ENCODE assay signal across 8 mouse cellular contexts in the genomic region with DNA sequence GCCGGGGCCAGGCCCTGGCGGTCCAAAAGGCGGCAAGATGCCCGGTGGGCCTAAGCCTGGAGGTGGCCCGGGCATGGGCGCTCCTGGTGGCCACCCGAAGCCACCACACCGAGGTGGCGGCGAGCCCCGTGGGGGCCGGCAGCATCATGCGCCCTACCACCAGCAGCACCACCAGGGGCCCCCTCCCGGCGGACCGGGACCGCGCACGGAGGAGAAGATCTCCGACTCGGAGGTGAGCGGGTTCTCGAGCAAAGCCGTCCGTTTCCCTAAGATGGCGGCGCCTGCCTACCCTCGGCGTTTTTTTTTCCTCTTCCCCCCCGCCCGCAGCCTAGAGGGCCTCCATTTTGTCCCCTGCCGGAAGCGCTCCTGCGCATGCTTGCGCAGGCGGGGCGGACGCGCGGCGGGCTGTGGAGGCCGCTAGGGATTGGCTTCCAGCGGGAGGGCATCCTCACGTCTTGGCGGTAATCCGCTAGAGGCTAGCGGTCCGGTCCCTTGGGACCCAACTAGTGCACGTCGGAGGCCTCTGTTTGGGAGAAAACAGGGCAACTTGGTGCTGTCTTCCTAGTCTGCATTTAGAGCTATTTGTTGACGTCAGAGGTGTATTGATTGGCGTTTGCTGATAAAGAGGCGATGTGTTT. TPM values are rescaled to one million over a fixed set of nuclear protein-coding genes. Genes with fewer than 3 reads are reported as not detected.
A peak's percentile ranks its signal among the peaks of the same experiment; 100 is the strongest.
DNase-seq lines count a peak whose midpoint lies in the region; ATAC-seq lines count a peak whose summit lies in the region.

No protein-coding gene starts in this region.

- peak overlapping the region; percentile 75 for H3K4me2 ChIP-seq in intestine, embryonic 14.5 days (ENCODE audit: low read length)

- whole genome bisulfite sequencing in intestine, embryonic 14.5 days: under 1% methylated on average over 47 of the region's 53 CpGs

- peak; percentile 90 for DNase-seq in adipocyte (ENCODE audit: low spot score)
- DNase-seq in embryo, embryonic 10 days (ENCODE audit: low spot score): peak; percentile 86
- peak; percentile 90 for DNase-seq in gastrocnemius, postnatal 14 days
- peak; percentile 96 for DNase-seq in intestine, embryonic 14.5 days (ENCODE audit: low spot score)
- peak; percentile 86 to 88 for DNase-seq in left cerebral cortex, postnatal 14 days (ENCODE audit: low spot score in 2 of 2)
- peak; percentile 95 for DNase-seq in mesoderm, embryonic 11.5 days (ENCODE audit: low read depth, low spot score)
- DNase-seq in right cerebral cortex, postnatal 36 days (ENCODE audit: low spot score in 2 of 2): peak; percentile 67 to 72
- DNase-seq in yolk sac, embryonic 10.5 days (ENCODE audit: low spot score): peak; percentile 89

- peaks cover 48% of the 10 kb centered on the region for H3K36me3 ChIP-seq in intestine, embryonic 14.5 days (ENCODE audit: control insufficient read depth, insufficient read depth, low read length)

- ATAC-seq in intestine, embryonic 14.5 days (replicated peaks; ENCODE audit: low FRiP score, low TSS enrichment, low read depth): peak; percentile 59

- H3K9me3 ChIP-seq in intestine, embryonic 14.5 days (ENCODE audit: control insufficient read depth, low read length): no peaks in the 10 kb centered on the region

- H3K4me1 ChIP-seq in intestine, embryonic 14.5 days (replicated peaks; ENCODE audit: control insufficient read depth, insufficient read depth, low read length): peaks cover 17% of the 10 kb centered on the region

- intact Hi-C loops in gastrocnemius, postnatal 14 days (cut with DNase I; ENCODE audit: low total_unique reads): no loop called here
- intact Hi-C loops in left cerebral cortex, postnatal 14 days (cut with DNase I): no loop called here

- H3K4me3 ChIP-seq in intestine, embryonic 14.5 days (ENCODE audit: low read depth, low read length): peak overlapping the region; percentile 98

- peak overlapping the region; percentile 99 for H3K9ac ChIP-seq in intestine, embryonic 14.5 days (ENCODE audit: low read length)

- peak overlapping the region; percentile 99 for H3K27ac ChIP-seq in intestine, embryonic 14.5 days (ENCODE audit: low read depth)

- no peaks in the 10 kb centered on the region for H3K27me3 ChIP-seq in intestine, embryonic 14.5 days (replicated peaks; ENCODE audit: control insufficient read depth, insufficient read depth, low read length)

RNA-seq across cellular contexts. Expression of a gene that starts 1.0 kb away (rescaled TPM):
- 10 to 100 TPM; 66.4 to 70.0 TPM for total RNA-seq in gastrocnemius, postnatal 14 days (2021)
- polyA plus RNA-seq in intestine, embryonic 14.5 days (2014; fragmentation: Nextera tagmentation; extraction: Ambion mirVana): 98.7 and 113 TPM in 2 replicates
- total RNA-seq in left cerebral cortex, postnatal 14 days (2021): 100 to 1,000 TPM; 260 to 278 TPM

RNA-seq across cellular contexts. Expression of a gene that starts 38.8 kb away (rescaled TPM):
- total RNA-seq in gastrocnemius, postnatal 14 days (2021): 1 to 10 TPM; 3.4 to 4.5 TPM
- 22.6 and 22.8 TPM in 2 replicates for polyA plus RNA-seq in intestine, embryonic 14.5 days (2014; fragmentation: Nextera tagmentation; extraction: Ambion mirVana)
- 10 to 100 TPM; 12.4 to 13.8 TPM for total RNA-seq in left cerebral cortex, postnatal 14 days (2021)

RNA-seq across cellular contexts. Expression of a gene that starts 54.2 kb away (rescaled TPM):
- 10 to 100 TPM; 15.5 to 18.7 TPM for total RNA-seq in gastrocnemius, postnatal 14 days (2021)
- 17.3 and 23.4 TPM in 2 replicates for polyA plus RNA-seq in intestine, embryonic 14.5 days (2014; fragmentation: Nextera tagmentation; extraction: Ambion mirVana)
- total RNA-seq in left cerebral cortex, postnatal 14 days (2021): 10 to 100 TPM; 43.9 to 51.8 TPM

RNA-seq across cellular contexts. Expression of a gene that starts 55.1 kb away (rescaled TPM):
- 1 to 10 TPM; 3.5 to 3.9 TPM for total RNA-seq in gastrocnemius, postnatal 14 days (2021)
- polyA plus RNA-seq in intestine, embryonic 14.5 days (2014; fragmentation: Nextera tagmentation; extraction: Ambion mirVana): 20.3 and 25.2 TPM in 2 replicates
- 10 to 100 TPM; 30.6 to 30.7 TPM for total RNA-seq in left cerebral cortex, postnatal 14 days (2021)

Comparison
In these comparisons a context has a peak if more than half of its experiments do, and no peak if none do; other contexts are left out.
1. Peak in every context shown above with its lines: DNase-seq, ATAC-seq, H3K4me3 ChIP-seq and H3K27ac ChIP-seq.